Mouse (Mus musculus): ENCODE results near the gene Bag6. TPM values are rescaled to one million over a fixed set of nuclear protein-coding genes. Genes with fewer than 3 reads are reported as not detected.
"Not testable (repeated sequence)": the region's sequence is repeated elsewhere in the genome, so short reads cannot be mapped to it uniquely, and the experiment has no call there.

Bag6 gene
- polyA plus RNA-seq, 1 experiment = 184 TPM

DNA sequence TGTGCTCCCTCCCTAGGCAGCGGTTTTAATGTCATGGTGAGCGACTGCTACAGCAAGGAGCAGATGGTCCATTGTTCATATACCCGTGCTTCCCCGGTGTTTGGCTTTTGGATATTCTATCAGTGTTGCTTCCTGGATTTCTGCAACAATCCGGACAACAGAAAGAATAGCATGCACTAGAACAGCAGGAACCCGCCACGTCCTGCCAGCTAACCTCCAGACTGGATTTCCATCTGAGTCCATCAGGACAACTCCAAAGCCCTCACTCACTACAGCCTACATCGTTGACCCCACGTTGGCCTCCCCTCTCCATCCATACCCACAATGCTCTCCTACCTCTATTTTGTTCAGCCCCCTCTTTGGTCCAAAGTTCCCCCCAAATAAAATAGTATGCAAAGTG is 23.2 kb upstream of the Bag6 start:
- Histone ChIP-seq H3K4me1 (ENCODE audit: control insufficient read depth, insufficient read depth, insufficient read length, low read length) (no peaks in the 10 kb centered on the region), H3K27ac (ENCODE audit: insufficient read depth, low read depth, low read length) (no peak overlapping the region), H3K27me3 (ENCODE audit: control insufficient read depth, insufficient read depth, low read length) (no peaks in the 10 kb centered on the region), H3K4me3 (ENCODE audit: low read depth, low read length) (no peak overlapping the region), H3K36me3 (ENCODE audit: control insufficient read depth, insufficient read depth, low read length) (peaks cover 24% of the 10 kb centered on the region)
- 74% methylated on average over 9 of the region's 9 CpGs for WGBS
- TF ChIP-seq CTCF (IDR thresholded peaks at IDR 0.05; ENCODE audit: extremely low read depth, insufficient read length, insufficient replicate concordance, low read depth, low read length) = no peak
- no peak for TF ChIP-seq POLR2A (IDR thresholded peaks at IDR 0.05; ENCODE audit: low read depth, low read length)

DNA sequence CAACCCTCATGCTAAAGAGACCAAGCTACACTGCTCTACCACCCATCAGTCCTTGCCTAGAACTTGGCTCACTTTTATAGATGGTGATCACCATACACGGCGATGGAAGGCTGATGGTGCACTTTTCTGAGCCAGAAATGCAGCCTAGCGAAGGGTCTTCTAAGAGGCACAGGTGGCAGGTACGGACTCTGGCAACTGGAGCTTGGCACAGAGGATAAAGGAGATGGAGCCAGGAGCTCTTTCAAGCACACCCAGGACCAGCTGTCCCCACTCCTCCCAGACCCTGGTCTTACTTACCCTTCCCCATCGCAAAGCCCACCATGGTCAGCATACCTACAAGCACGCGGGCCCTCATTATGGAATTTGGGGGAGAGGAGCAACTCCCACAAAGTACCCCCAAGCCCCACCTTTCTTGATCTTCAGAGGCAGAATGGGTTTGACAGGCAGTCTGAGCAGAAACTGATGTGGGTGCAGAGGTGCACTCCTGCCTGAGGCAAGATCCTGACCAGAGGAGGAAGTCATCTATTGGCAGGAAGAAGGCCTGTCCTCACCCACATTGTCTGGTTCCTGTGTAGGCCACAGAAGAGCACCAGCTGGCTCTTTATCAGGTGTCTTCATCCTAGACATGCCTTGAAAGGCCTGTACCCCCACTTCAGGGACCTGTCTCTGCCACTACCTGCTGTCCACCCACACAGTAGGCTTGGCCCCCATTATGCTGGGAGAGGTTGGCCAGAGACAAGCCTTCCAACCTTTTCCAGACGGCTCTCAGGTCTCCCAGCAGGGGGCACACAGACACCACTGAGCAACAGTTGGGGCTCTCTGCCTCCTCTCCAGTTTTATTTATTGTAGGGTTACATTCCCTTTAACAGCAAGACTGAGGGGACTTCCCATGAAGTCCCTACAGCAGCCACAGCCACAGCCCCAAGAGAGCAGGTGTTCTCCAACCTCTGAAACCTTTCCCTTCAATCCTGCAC is 19.6 kb upstream of the Bag6 start, which contains the start of gene Ly6g5b:
Gene Ly6g5b (minus strand): TSS at position 383 of the 974 bp plus-strand sequence.
- Histone ChIP-seq H3K4me3 (ENCODE audit: low read depth, low read length) (no peak within 1 kb of the TSS), H3K4me1 (ENCODE audit: control insufficient read depth, insufficient read depth, insufficient read length, low read length) (no peaks in the 10 kb centered on the region), H3K36me3 (ENCODE audit: control insufficient read depth, insufficient read depth, low read length) (peaks cover 44% of the 10 kb centered on the region), H3K27ac (ENCODE audit: insufficient read depth, low read depth, low read length) (no peak within 1 kb of the TSS), H3K27me3 (ENCODE audit: control insufficient read depth, insufficient read depth, low read length) (no peaks in the 10 kb centered on the region)
- no peak for TF ChIP-seq POLR2A (IDR thresholded peaks at IDR 0.05; ENCODE audit: low read depth, low read length)
- TF ChIP-seq CTCF (IDR thresholded peaks at IDR 0.05; ENCODE audit: extremely low read depth, insufficient read length, insufficient replicate concordance, low read depth, low read length) = peak; percentile 42; the same call in 1 of the 2 replicates
- 85% methylated on average over 8 of the region's 8 CpGs for WGBS

GRCm38 (mm10) chr17:35120745-35121142 is 14.2 kb upstream of the Bag6 start:
- peak overlapping the region; percentile 36; the same call in 1 of the 2 replicates for H3K27ac ChIP-seq (ENCODE audit: insufficient read depth, low read depth, low read length)
- H3K4me1 ChIP-seq (ENCODE audit: control insufficient read depth, insufficient read depth, insufficient read length, low read length) = peaks cover 9% of the 10 kb centered on the region; the same call in 1 of the 2 replicates
- peak overlapping the region; percentile 90 for H3K4me3 ChIP-seq (ENCODE audit: low read depth, low read length)
- H3K27me3 ChIP-seq (ENCODE audit: control insufficient read depth, insufficient read depth, low read length) = no peaks in the 10 kb centered on the region
- TF ChIP-seq POLR2A (IDR thresholded peaks at IDR 0.05; ENCODE audit: low read depth, low read length) = no peak
- no peak for TF ChIP-seq CTCF (IDR thresholded peaks at IDR 0.05; ENCODE audit: extremely low read depth, insufficient read length, insufficient replicate concordance, low read depth, low read length)
- WGBS = under 1% methylated on average over 33 of the region's 33 CpGs
- H3K36me3 ChIP-seq (ENCODE audit: control insufficient read depth, insufficient read depth, low read length) = peaks cover 35% of the 10 kb centered on the region

- H3K27me3 ChIP-seq (ENCODE audit: control insufficient read depth, insufficient read depth, low read length) = no peaks in the 10 kb centered on the region
- TF ChIP-seq POLR2A (IDR thresholded peaks at IDR 0.05; ENCODE audit: low read depth, low read length) (peak; percentile 49), CTCF (IDR thresholded peaks at IDR 0.05; ENCODE audit: extremely low read depth, insufficient read length, insufficient replicate concordance, low read depth, low read length) (no peak)
- peaks cover 30% of the 10 kb centered on the region for H3K36me3 ChIP-seq (ENCODE audit: control insufficient read depth, insufficient read depth, low read length)
- under 1% methylated on average over 50 of the region's 50 CpGs for WGBS
- H3K4me1 ChIP-seq (ENCODE audit: control insufficient read depth, insufficient read depth, insufficient read length, low read length) = peaks cover 9% of the 10 kb centered on the region; the same call in 1 of the 2 replicates
- H3K27ac ChIP-seq (ENCODE audit: insufficient read depth, low read depth, low read length) = peak within 1 kb of the TSS; percentile 90
- peak within 1 kb of the TSS; percentile 91 for H3K4me3 ChIP-seq (ENCODE audit: low read depth, low read length)
These were observed 13.7 kb upstream of the Bag6 start, which contains the start of gene Gpank1 for GRCm38 (mm10) chr17:35121143-35121799. Gene Gpank1, plus strand, starts transcription at chr17:35121455.

- Histone ChIP-seq H3K27me3 (ENCODE audit: control insufficient read depth, insufficient read depth, low read length) (no peaks in the 10 kb centered on the region), H3K4me3 (ENCODE audit: low read depth, low read length) (peak within 1 kb of the TSS; percentile 91), H3K27ac (ENCODE audit: insufficient read depth, low read depth, low read length) (peak within 1 kb of the TSS; percentile 90), H3K36me3 (ENCODE audit: control insufficient read depth, insufficient read depth, low read length) (peaks cover 26% of the 10 kb centered on the region), H3K4me1 (ENCODE audit: control insufficient read depth, insufficient read depth, insufficient read length, low read length) (peaks cover 9% of the 10 kb centered on the region; the same call in 1 of the 2 replicates)
- WGBS = 1% methylated on average over 19 of the region's 19 CpGs
- no peak for TF ChIP-seq CTCF (IDR thresholded peaks at IDR 0.05; ENCODE audit: extremely low read depth, insufficient read length, insufficient replicate concordance, low read depth, low read length)
- TF ChIP-seq POLR2A (IDR thresholded peaks at IDR 0.05; ENCODE audit: low read depth, low read length) = no peak
These were observed 13.1 kb upstream of the Bag6 start, which contains the start of gene Csnk2b for GRCm38 (mm10) chr17:35121871-35122303. Gene Csnk2b, minus strand, starts transcription at chr17:35122053.

DNA sequence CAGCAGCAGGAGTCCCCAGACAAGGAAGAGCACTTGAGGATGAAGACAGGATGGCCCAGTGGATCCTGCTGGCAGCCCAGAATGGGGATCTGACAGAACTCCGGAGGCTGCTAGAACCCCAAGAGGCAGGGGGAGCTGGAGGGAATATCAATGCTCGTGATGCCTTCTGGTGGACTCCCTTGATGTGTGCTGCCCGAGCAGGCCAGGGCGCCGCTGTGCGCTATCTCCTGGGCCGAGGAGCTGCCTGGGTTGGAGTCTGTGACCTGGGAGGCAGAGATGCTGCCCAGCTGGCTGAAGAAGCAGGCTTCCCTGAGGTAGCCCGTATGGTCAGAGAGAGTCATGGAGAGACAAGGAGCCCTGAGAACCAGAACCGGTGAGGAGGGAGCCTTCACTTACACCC is 11.7 kb upstream of the Bag6 start:
- not testable (repeated sequence) for H3K27me3 ChIP-seq (ENCODE audit: control insufficient read depth, insufficient read depth, low read length); H3K27ac ChIP-seq (ENCODE audit: insufficient read depth, low read depth, low read length); H3K4me3 ChIP-seq (ENCODE audit: low read depth, low read length)
- 92% methylated on average over 9 of the region's 9 CpGs for WGBS
- peaks cover 21% of the 10 kb centered on the region for H3K36me3 ChIP-seq (ENCODE audit: control insufficient read depth, insufficient read depth, low read length)
- peaks cover 17% of the 10 kb centered on the region for H3K4me1 ChIP-seq (ENCODE audit: control insufficient read depth, insufficient read depth, insufficient read length, low read length)

DNA sequence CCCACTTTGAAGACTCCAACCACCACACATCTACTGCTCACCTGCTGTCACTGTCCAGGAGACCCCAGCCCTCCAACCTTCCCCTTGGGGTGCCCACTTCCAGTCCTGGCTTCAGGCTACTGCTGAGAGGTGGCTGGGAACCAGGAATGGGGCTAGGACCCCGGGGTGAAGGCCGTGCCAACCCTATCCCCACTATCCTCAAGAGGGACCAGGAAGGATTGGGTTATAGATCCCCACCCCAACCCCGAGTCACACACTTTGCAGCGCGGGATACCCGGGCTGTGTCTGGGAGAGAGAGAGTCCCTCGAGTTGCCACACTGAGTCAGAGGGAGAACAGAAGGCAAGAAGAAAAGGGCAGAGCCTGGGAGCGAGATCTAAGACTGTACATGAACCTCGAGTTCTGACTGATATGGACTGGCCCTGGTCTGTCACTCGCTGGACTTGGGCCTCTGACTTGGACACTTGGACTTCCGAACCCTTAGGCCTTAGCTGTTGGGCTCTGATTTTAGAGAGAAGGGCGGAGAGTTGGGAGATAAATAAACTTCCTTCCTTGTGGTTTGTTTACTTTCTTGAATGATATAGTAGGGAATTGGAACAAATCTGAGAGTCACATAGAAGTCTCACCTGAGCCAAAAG is 10.6 kb upstream of the Bag6 start:
- H3K27me3 ChIP-seq (ENCODE audit: control insufficient read depth, insufficient read depth, low read length); H3K4me3 ChIP-seq (ENCODE audit: low read depth, low read length): not testable (repeated sequence)
- Histone ChIP-seq H3K36me3 (ENCODE audit: control insufficient read depth, insufficient read depth, low read length) (peaks cover 18% of the 10 kb centered on the region), H3K4me1 (ENCODE audit: control insufficient read depth, insufficient read depth, insufficient read length, low read length) (peaks cover 17% of the 10 kb centered on the region), H3K27ac (ENCODE audit: insufficient read depth, low read depth, low read length) (peak overlapping the region; percentile 91)
- 45% methylated on average over 12 of the region's 12 CpGs for WGBS

Measured in small intestine, adult 2 months (tissue).